Comparison of ENCODE assay signal across 1 mouse cellular context in the genomic region with DNA sequence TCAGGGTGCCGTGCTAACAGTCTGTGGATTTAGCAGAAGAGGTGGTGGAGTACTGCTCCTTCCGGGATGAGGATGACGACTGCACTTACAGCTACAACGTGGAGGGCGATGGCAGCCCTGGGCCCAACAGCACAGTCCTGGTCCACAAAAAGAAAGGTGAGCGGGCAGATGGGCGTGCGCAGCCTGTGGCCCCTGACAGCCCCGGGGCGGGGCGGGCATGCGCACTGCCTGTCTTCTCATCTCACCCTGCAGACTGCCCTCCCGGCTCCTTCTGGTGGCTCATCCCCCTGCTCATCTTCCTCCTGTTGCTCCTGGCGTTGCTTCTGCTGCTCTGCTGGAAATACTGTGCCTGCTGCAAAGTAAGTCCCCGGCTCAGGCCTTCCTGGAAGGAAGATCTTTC.
TF ChIP-seq lines count a peak whose summit lies in the region.

No protein-coding gene starts in this region.

TF ChIP-seq in CH12.LX, 34 proteins besides CTCF, POLR2A, EP300 and RAD21:
- TF ChIP-seq NRF1 (IDR thresholded peaks at IDR 0.05; ENCODE audit: low read depth, low read length) (peak; percentile 60), MAFK (IDR thresholded peaks at IDR 0.05; ENCODE audit: insufficient replicate concordance, low read length) (no peak)
